Mouse (Mus musculus) myocyte (in vitro differentiated cells): ENCODE measurements around the gene Rab27a.

Experiments used
- E2F4 ChIP-seq: IDR thresholded peaks from one replicate; pipeline ENCODE4 v1.6.1; 2011; ENCODE audit warnings: mild to moderate bottlenecking, control low read depth, moderate library complexity; ENCODE audit not compliant: insufficient read depth
- MAX ChIP-seq: IDR thresholded peaks from one replicate; pipeline ENCODE4 v1.6.1; 2011; ENCODE audit warnings: low read depth, mild to moderate bottlenecking, control low read depth
- POLR2A ChIP-seq: IDR thresholded peaks from one replicate; pipeline ENCODE4 v1.6.1; 2011; ENCODE audit warnings: low read depth, mild to moderate bottlenecking, control low read depth, moderate library complexity; ENCODE audit not compliant: insufficient read length
- SRF ChIP-seq: IDR thresholded peaks from one replicate; pipeline ENCODE4 v1.6.1; 2011; ENCODE audit warnings: low read depth; ENCODE audit not compliant: control insufficient read depth, insufficient read length
- TCF3 ChIP-seq: IDR thresholded peaks from one replicate; pipeline ENCODE4 v1.6.1; 2011; ENCODE audit warnings: low read depth, control low read depth; ENCODE audit not compliant: insufficient read length
- USF1 ChIP-seq: IDR thresholded peaks from one replicate; pipeline ENCODE4 v1.6.1; 2011; ENCODE audit warnings: low read depth, mild to moderate bottlenecking, control low read depth, moderate library complexity

GRCm38 (mm10) chr9:73020566-73021097, 24.0 kb upstream of the Rab27a start:
- TF ChIP-seq SRF (no peak), POLR2A (no peak), E2F4 (no peak), USF1 (no peak), MAX (no peak), TCF3 (no peak)
